Mouse (Mus musculus) embryonic fibroblast, embryonic 13.5 days (primary cell): ENCODE measurements around the gene Rsph10b. TPM values are rescaled to one million over a fixed set of nuclear protein-coding genes. Genes with fewer than 3 reads are reported as not detected.

Experiments used
- H3K27ac ChIP-seq: 2 replicates; pipeline ENCODE4 v1.5.1; 2012; ENCODE audit warnings: low read length, control low read depth, inconsistent platforms; ENCODE audit not compliant: insufficient read depth
- H3K4me1 ChIP-seq: 2 replicates; pipeline ENCODE4 v1.6.1; 2011; ENCODE audit warnings: low read length; ENCODE audit not compliant: control insufficient read depth, insufficient read depth
- H3K4me3 ChIP-seq: 2 replicates; pipeline ENCODE4 v1.5.1; 2011; ENCODE audit warnings: mild to moderate bottlenecking, control low read depth, low read length; ENCODE audit not compliant: insufficient read depth
- CTCF ChIP-seq: IDR thresholded peaks from 2 replicates; pipeline ENCODE4 v1.5.1; 2011; ENCODE audit warnings: mild to moderate bottlenecking, control low read depth, low read length, moderate library complexity, borderline replicate concordance; ENCODE audit not compliant: insufficient read depth
- POLR2A ChIP-seq: IDR thresholded peaks from 2 replicates; pipeline ENCODE4 v1.6.1; 2011; ENCODE audit warnings: low read depth, mild to moderate bottlenecking, control low read depth, low read length, moderate library complexity
- polyA plus RNA-seq: library from polyadenylated mRNA; stranded (reverse); fragments of >200 nt; gene quantifications from 2 replicates; pipeline ENCODE4 v1.2.4, GENCODE M21; 2011; ENCODE audit warnings: low read depth; ENCODE audit not compliant: missing spikeins, insufficient read length

The Rsph10b gene
- polyA plus RNA-seq, 1 experiment: 0.77 TPM

- Histone ChIP-seq H3K27ac (peak within 1 kb of the TSS; percentile 38), H3K4me3 (peak within 1 kb of the TSS; percentile 82), H3K4me1 (peaks cover 6% of the 10 kb centered on the region; the same call in 1 of the 2 replicates)
- TF ChIP-seq CTCF: no peak
- TF ChIP-seq POLR2A: peak; percentile 85
Observed at GRCm38 (mm10) chr5:143909417-143910400, 23.1 kb upstream of the Rsph10b start, which contains the start of the genes Aimp2 and Pms2. Gene Aimp2, minus strand, starts transcription at chr5:143909847. Gene Pms2, plus strand, starts transcription at chr5:143909964.

GRCm38 (mm10) chr5:143916221-143916620 is 16.6 kb upstream of the Rsph10b start:
- Histone ChIP-seq H3K4me3 (no peak overlapping the region), H3K27ac (no peak overlapping the region), H3K4me1 (no peaks in the 10 kb centered on the region)
- TF ChIP-seq CTCF (no peak), POLR2A (no peak)

GRCm38 (mm10) chr5:143917418-143917817 is 15.4 kb upstream of the Rsph10b start:
- H3K27ac ChIP-seq: no peak overlapping the region
- TF ChIP-seq POLR2A (no peak), CTCF (peak; percentile 56; the same call in 1 of the 2 replicates)
- H3K4me3 ChIP-seq: no peak overlapping the region
- H3K4me1 ChIP-seq: no peaks in the 10 kb centered on the region

- Histone ChIP-seq H3K27ac (no peak overlapping the region), H3K4me3 (no peak overlapping the region), H3K4me1 (no peaks in the 10 kb centered on the region)
- TF ChIP-seq POLR2A (no peak), CTCF (no peak)
Observed at GRCm38 (mm10) chr5:143918120-143918519, 14.7 kb upstream of the Rsph10b start.

- Histone ChIP-seq H3K4me3 (no peak overlapping the region), H3K4me1 (no peaks in the 10 kb centered on the region), H3K27ac (no peak overlapping the region)
- TF ChIP-seq CTCF: no peak
- TF ChIP-seq POLR2A: no peak
Observed at GRCm38 (mm10) chr5:143924781-143925452, 7.9 kb upstream of the Rsph10b start.

- TF ChIP-seq POLR2A (no peak), CTCF (no peak)
- H3K4me1 ChIP-seq: no peaks in the 10 kb centered on the region
- no peak within 1 kb of the TSS for H3K27ac ChIP-seq
- no peak within 1 kb of the TSS for H3K4me3 ChIP-seq
Observed at GRCm38 (mm10) chr5:143927875-143928274, 5.0 kb upstream of the Rsph10b start, which contains the start of gene Gm42421. Gene Gm42421, plus strand, starts transcription at chr5:143928175.

- H3K4me1 ChIP-seq: no peaks in the 10 kb centered on the region
- H3K4me3 ChIP-seq: no peak overlapping the region
- H3K27ac ChIP-seq: no peak overlapping the region
- no peak for TF ChIP-seq CTCF
- TF ChIP-seq POLR2A: no peak
Observed at GRCm38 (mm10) chr5:143929291-143929690, 3.5 kb upstream of the Rsph10b start.

- TF ChIP-seq POLR2A (no peak), CTCF (no peak)
- H3K4me3 ChIP-seq: no peak overlapping the region
- H3K4me1 ChIP-seq: no peaks in the 10 kb centered on the region
- H3K27ac ChIP-seq: no peak overlapping the region
Observed at GRCm38 (mm10) chr5:143930656-143931055, 2.2 kb upstream of the Rsph10b start.

GRCm38 (mm10) chr5:143931863-143932580 is 813 bp upstream of the Rsph10b start:
- Histone ChIP-seq H3K27ac (no peak overlapping the region), H3K4me1 (no peaks in the 10 kb centered on the region), H3K4me3 (no peak overlapping the region)
- TF ChIP-seq POLR2A (no peak), CTCF (no peak)
